Mouse (Mus musculus) heart, postnatal 4 days (tissue): ENCODE results near the gene Cnpy3. TPM values are rescaled to one million over a fixed set of nuclear protein-coding genes. Genes with fewer than 3 reads are reported as not detected.

ENCODE experiments used
- DNase-seq: peaks from one replicate; pipeline ENCODE4 v3.0.0; 2021
- total RNA-seq, 2 experiments: library from RNA; stranded (reverse); gene quantifications; 2 replicates each; pipeline ENCODE4 v1.2.3; 2021

Gene Cnpy3
- total RNA-seq, 2 experiments from 2014 or later, result 29.4 to 29.7 TPM

GRCm38 (mm10) chr17:46763544-46763943 lies 11.5 kb upstream of the Cnpy3 start, which contains the start of gene Ptcra:
Ptcra (minus strand) TSS chr17:46763712.
- no peak for DNase-seq

GRCm38 (mm10) chr17:46758753-46759152 lies 6.7 kb upstream of the Cnpy3 start:
- no peak for DNase-seq

DNA sequence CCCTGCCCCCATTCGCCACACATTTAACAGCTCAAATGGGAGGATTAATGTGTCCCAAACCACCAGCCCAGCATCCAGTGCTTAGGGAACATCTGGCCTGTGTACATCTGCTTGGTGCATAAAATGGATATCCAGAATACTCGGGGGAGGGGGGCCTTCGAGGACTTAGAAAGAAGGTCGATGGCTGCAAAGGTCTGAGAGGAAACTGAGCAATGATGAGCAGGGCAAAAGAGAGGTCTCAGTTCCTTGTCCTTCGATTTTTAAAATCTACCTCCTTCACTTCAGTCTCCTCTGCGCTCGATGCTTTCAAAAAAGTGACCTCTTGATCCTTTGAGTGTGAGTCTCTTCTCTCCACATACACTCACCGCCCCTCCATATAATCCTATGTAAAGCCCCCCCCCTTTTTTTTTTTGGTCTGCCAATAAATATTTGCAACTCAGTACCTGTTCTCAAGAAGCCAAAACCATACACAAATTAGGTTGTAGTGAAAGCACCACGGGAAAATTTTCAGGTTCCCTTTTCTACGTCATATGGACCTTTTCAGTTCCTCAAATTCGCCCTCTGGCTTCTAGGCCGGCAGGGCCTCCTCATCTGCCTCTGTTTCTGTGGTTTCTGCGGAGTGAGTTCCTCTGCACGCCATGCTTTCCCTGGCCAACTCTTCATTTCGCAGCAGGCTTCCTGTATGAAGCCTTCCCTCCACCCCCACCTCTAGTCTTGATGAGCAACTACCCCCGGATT lies 789 bp downstream of the Cnpy3 start:
- no peak for DNase-seq

- no peak for DNase-seq
These were observed 1.4 kb downstream of the Cnpy3 start for GRCm38 (mm10) chr17:46750580-46750979.

- no peak for DNase-seq
These were observed 2.7 kb downstream of the Cnpy3 start for GRCm38 (mm10) chr17:46749282-46749681.

- DNase-seq, result no peak
These were observed 4.2 kb downstream of the Cnpy3 start for GRCm38 (mm10) chr17:46747806-46748205.

- no peak for DNase-seq
These were observed 4.8 kb downstream of the Cnpy3 start for GRCm38 (mm10) chr17:46747234-46747633.

GRCm38 (mm10) chr17:46745506-46745905 lies 6.5 kb downstream of the Cnpy3 start:
- no peak for DNase-seq

DNA sequence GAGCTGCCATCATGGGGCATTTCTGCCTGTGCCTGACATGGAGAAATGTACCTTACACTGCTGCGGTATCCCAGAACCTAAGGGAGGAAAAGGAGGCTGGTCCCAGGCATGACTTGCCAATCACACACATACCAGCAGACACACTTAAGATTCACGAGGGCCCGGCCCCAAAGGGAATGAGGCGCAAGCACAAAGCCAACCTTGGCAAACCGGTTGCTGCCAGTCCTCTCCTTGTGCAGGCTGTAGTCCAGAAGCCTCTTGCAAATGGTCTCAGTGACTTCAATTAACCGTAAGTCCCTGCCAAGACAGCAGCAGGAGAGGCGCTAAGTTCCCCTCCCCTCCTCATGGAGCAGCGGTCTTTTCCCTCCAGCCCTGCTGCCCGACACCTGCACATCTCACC lies 9.0 kb downstream of the Cnpy3 start:
- DNase-seq, result no peak

DNA sequence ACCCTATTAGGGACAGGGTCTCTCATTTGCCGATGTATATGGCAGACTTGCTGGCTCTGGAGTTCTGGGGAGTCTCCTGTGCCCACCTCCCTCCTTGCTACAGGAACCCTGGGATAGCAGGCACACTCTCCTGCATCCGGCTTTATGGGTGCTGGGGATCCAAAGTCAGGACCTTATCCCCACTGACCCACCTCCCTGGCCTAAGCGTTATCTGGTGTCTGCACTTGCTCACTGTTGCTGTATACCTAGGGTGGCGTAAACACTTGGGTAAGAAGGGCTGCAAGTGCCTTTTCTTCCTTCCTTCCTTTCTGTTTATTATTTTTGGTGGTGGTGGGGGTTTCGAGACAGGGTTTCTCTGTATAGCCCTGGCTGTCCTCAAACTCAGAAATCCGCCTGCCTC lies 10.7 kb downstream of the Cnpy3 start:
- DNase-seq, result no peak

GRCm38 (mm10) chr17:46736160-46736559 lies 15.9 kb downstream of the Cnpy3 start:
- peak; percentile 33 for DNase-seq

DNA sequence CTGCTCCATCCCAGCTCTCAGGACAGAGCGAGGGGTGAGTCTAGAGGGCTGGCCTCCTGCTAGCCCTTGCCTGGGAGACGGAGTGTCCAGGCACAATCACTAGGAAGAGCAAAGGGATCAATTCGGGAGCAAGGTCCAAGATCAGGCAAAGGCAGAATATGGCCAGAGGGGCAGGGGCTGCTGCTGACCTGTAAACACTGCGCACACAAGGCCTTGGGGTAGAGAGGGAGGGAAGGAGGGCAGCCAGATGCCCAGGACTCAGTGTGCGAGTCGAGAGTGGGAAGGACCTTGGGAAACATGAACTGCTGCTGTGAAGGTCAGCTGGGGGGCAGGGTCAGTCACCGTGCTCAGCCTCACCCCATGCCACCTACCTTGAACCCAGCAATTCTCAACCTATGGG lies 16.7 kb downstream of the Cnpy3 start:
- no peak for DNase-seq

GRCm38 (mm10) chr17:46734055-46734454 lies 18.0 kb downstream of the Cnpy3 start:
- no peak for DNase-seq

GRCm38 (mm10) chr17:46728904-46729318 lies 23.1 kb downstream of the Cnpy3 start, which contains the start of gene Gnmt:
Gnmt (minus strand) TSS chr17:46729168.
- peak; percentile 33 for DNase-seq

GRCm38 (mm10) chr17:46728496-46728895 lies 23.5 kb downstream of the Cnpy3 start:
- no peak for DNase-seq

GRCm38 (mm10) chr17:46728021-46728420 lies 24.0 kb downstream of the Cnpy3 start:
- no peak for DNase-seq

DNA sequence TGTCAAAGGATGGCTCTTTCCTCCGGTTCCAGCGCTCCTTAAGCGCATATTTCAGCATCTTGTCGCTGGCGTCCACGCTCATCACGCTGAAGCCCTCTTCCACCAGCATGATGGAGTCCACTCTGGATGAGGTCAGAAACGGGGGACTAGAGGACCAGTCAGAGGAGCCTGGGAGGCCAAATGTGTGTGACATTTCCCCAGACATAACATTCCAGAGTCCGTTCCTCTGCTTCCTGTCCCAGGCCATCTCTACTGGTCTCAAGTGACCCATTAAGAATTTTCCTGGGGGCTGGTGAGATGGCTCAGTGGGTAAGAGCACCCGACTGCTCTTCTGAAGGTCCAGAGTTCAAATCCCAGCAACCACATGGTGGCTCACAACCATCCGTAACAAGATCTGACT lies 24.7 kb downstream of the Cnpy3 start:
- DNase-seq, result no peak

DNA sequence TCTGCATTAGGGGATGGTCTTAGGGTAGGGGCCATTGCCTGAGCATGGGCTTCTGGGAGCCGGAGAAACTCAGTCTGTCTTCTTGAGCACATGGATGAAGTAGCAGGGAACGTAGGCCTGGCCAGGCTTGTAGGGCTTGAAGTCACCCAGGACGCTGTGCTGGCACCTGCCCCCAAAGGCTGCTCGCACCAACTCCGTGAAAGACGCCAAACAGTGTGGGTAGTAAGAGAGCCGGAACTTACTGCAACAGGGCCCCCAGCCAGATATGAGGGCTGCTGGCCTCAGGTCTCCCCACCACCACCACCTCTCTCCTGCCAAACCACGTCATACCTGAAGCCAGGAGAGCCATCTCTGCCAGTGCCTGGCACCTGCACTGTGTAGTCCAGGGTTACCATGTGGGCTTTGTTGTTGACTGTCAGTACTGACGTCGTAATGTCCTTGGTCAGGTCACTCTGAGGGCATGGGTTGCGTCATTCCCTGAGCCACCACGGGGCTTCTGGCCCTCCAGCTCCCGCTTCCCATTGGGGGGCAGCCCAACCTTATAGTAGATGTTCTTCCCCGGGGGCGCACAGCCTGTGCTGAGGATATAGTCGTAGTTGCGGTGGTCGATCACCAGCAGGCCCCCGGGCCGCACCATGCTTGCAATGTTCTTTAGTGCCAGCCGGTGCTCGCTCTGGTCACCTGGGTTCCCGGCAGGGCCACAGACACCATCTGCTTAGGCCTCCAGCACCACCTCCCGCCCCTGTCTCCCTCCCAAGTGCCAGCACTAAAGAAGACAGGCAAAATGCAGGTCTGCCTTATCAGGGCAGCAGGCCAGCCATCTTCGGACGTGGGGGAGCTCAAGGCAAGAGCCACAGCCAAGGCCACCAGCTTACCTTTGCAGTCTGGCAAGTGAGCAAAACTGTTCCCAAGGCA lies 26.0 kb downstream of the Cnpy3 start:
- no peak for DNase-seq

DNA sequence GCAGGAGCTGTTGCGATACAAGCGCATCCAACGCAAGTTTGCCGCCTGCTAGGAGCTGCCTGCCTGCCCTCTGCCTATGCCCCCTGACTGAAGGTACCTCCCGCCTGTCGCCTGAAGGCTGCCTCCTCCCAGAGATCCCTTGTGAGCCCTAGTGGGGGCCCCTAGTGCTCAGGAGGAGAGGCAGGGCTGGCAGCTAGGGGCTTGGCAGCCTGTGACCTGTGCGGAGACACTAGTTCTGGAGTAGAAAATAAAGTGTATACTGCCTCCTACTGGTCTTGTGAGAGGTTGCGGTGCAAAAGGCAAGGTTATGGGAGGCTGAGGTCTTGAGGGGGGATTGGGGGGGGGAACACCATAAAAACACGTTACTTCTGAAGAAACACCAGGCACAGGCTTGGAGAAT lies 26.7 kb downstream of the Cnpy3 start:
- peak; percentile 54 for DNase-seq

DNA sequence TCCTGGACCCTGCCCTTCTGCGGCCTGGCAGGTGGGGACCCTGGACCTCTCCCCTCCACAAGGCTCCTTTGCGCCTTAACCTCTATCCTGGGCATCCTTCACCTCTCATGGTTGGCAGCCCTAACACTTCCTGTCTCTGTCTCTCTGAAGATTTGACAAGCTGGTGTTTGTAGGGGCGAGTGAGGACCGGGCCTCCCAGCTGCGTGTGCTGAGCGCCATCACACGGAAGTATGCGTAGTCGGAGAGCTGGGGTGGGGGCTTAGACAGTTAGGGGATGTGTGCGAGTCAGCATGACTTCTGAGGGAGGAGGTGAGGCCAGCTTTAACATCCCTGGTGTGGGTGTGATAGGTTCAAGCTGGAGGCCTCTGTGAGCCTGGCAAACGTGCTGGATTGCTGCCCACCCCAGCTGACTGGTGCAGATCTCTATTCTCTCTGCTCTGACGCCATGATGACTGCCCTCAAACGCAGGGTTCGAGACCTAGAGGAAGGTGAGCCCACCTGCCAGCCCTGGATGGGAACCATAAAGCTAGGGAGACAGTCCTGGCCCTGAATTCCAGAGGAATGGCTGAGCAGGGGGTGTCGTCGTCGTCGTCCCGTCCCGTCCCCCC lies 27.4 kb downstream of the Cnpy3 start:
- DNase-seq, result no peak

- no peak for DNase-seq
These were observed 30.9 kb downstream of the Cnpy3 start for GRCm38 (mm10) chr17:46721077-46721476.

DNA sequence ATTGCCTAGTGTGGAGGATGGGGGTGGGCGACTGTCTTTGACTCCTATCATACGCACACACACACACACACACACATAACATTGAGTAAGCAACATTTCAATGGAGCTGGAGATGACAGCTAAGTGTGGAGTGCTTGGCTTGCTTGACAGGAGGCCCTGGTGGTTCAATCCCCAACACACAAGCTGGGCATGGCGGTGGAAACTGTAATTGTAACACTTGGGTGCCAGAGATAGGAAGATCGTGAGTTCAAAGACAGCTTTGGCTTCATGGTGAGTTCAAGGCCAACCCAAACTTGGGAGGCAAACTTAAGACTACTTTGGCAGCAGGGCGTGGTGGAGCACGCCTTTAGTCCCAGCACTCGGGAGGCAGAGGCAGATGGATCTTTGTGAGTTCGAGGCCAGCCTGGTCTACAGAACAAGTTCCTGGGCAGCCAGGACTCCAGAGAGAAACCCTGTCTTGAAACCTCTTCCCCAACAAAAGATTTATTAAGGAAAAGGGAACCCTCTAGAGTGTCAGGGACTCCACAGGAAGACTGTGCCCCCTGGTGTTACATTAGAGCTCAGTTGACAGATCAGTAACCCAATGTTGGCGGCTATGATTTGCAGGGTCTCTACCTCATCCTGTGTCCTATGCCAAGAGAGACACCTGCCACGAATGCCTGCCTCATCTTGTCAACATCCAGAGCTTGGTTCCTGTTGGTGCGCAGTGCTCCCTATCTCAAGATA lies 37.1 kb downstream of the Cnpy3 start:
- no peak for DNase-seq
